Mouse (Mus musculus): ENCODE measurements at regions not wholly inside any gene's neighbourhood (a gene's known extent, or its start where the extent isn't known, plus 50 kb on each side); places are given as distances from the start of the nearest gene placed in this dataset.

- Histone ChIP-seq H3K9me3 (ENCODE audit: control insufficient read depth) (no peaks in the 10 kb centered on the region), H3K9ac (ENCODE audit: low read depth, low read length) (no peak overlapping the region), H3K27me3 (replicated peaks; ENCODE audit: control insufficient read depth, insufficient read depth, low read length) (no peaks in the 10 kb centered on the region), H3K27ac (ENCODE audit: low read depth, low read length) (no peak overlapping the region), H3K4me3 (ENCODE audit: low read depth, low read length) (no peak overlapping the region), H3K4me2 (replicated peaks; ENCODE audit: low read depth) (no peak overlapping the region), H3K4me1 (replicated peaks; ENCODE audit: control insufficient read depth, insufficient read depth, low read length) (no peaks in the 10 kb centered on the region), H3K36me3 (ENCODE audit: control insufficient read depth, insufficient read depth) (no peaks in the 10 kb centered on the region)
- no peak for ATAC-seq
- WGBS = 44% methylated on average over 4 of the region's 4 CpGs
- no peak for TF ChIP-seq CTCF (IDR thresholded peaks at IDR 0.05; ENCODE audit: low read depth)
Measured at GRCm38 (mm10) chr6:88984863-88985262, 82.8 kb downstream of the Tpra1 start.

GRCm38 (mm10) chr6:88988551-88988950 lies 86.5 kb downstream of the Tpra1 start:
- Histone ChIP-seq H3K4me3 (ENCODE audit: low read depth, low read length) (no peak overlapping the region), H3K36me3 (ENCODE audit: control insufficient read depth, insufficient read depth) (no peaks in the 10 kb centered on the region), H3K27me3 (replicated peaks; ENCODE audit: control insufficient read depth, insufficient read depth, low read length) (no peaks in the 10 kb centered on the region), H3K4me2 (replicated peaks; ENCODE audit: low read depth) (no peak overlapping the region), H3K4me1 (replicated peaks; ENCODE audit: control insufficient read depth, insufficient read depth, low read length) (no peaks in the 10 kb centered on the region), H3K9me3 (ENCODE audit: control insufficient read depth) (no peaks in the 10 kb centered on the region), H3K9ac (ENCODE audit: low read depth, low read length) (no peak overlapping the region), H3K27ac (ENCODE audit: low read depth, low read length) (no peak overlapping the region)
- WGBS = 91% methylated on average over 10 of the region's 10 CpGs
- ATAC-seq = no peak
- TF ChIP-seq CTCF (IDR thresholded peaks at IDR 0.05; ENCODE audit: low read depth) = no peak

- Histone ChIP-seq H3K36me3 (ENCODE audit: control insufficient read depth, insufficient read depth) (no peaks in the 10 kb centered on the region), H3K27me3 (replicated peaks; ENCODE audit: control insufficient read depth, insufficient read depth, low read length) (no peaks in the 10 kb centered on the region), H3K4me3 (ENCODE audit: low read depth, low read length) (no peak overlapping the region), H3K9me3 (ENCODE audit: control insufficient read depth) (no peaks in the 10 kb centered on the region), H3K27ac (ENCODE audit: low read depth, low read length) (no peak overlapping the region), H3K4me1 (replicated peaks; ENCODE audit: control insufficient read depth, insufficient read depth, low read length) (no peaks in the 10 kb centered on the region), H3K4me2 (replicated peaks; ENCODE audit: low read depth) (no peak overlapping the region), H3K9ac (ENCODE audit: low read depth, low read length) (no peak overlapping the region)
- 53% methylated on average over 6 of the region's 6 CpGs for WGBS
- ATAC-seq = no peak
- TF ChIP-seq CTCF (IDR thresholded peaks at IDR 0.05; ENCODE audit: low read depth) = no peak
Measured at GRCm38 (mm10) chr6:88989617-88990299, 87.7 kb downstream of the Tpra1 start.

- Histone ChIP-seq H3K36me3 (ENCODE audit: control insufficient read depth, insufficient read depth) (no peaks in the 10 kb centered on the region), H3K9ac (ENCODE audit: low read depth, low read length) (no peak overlapping the region), H3K9me3 (ENCODE audit: control insufficient read depth) (no peaks in the 10 kb centered on the region), H3K4me1 (replicated peaks; ENCODE audit: control insufficient read depth, insufficient read depth, low read length) (no peaks in the 10 kb centered on the region), H3K4me2 (replicated peaks; ENCODE audit: low read depth) (no peak overlapping the region), H3K4me3 (ENCODE audit: low read depth, low read length) (no peak overlapping the region), H3K27me3 (replicated peaks; ENCODE audit: control insufficient read depth, insufficient read depth, low read length) (no peaks in the 10 kb centered on the region), H3K27ac (ENCODE audit: low read depth, low read length) (no peak overlapping the region)
- no peak for TF ChIP-seq CTCF (IDR thresholded peaks at IDR 0.05; ENCODE audit: low read depth)
- 7% methylated on average over 1 of the region's 1 CpGs for WGBS
- ATAC-seq = no peak
Measured at GRCm38 (mm10) chr6:88990300-88990685, 88.2 kb downstream of the Tpra1 start.

- Histone ChIP-seq H3K9me3 (ENCODE audit: control insufficient read depth) (no peaks in the 10 kb centered on the region), H3K27ac (ENCODE audit: low read depth, low read length) (no peak overlapping the region), H3K9ac (ENCODE audit: low read depth, low read length) (no peak overlapping the region), H3K27me3 (replicated peaks; ENCODE audit: control insufficient read depth, insufficient read depth, low read length) (no peaks in the 10 kb centered on the region), H3K36me3 (ENCODE audit: control insufficient read depth, insufficient read depth) (no peaks in the 10 kb centered on the region), H3K4me2 (replicated peaks; ENCODE audit: low read depth) (no peak overlapping the region), H3K4me1 (replicated peaks; ENCODE audit: control insufficient read depth, insufficient read depth, low read length) (no peaks in the 10 kb centered on the region), H3K4me3 (ENCODE audit: low read depth, low read length) (no peak overlapping the region)
- ATAC-seq = no peak
- WGBS = 68% methylated on average over 3 of the region's 3 CpGs
- no peak for TF ChIP-seq CTCF (IDR thresholded peaks at IDR 0.05; ENCODE audit: low read depth)
Measured at GRCm38 (mm10) chr6:88995077-88995476, 93.0 kb downstream of the Tpra1 start.

- Histone ChIP-seq H3K9ac (ENCODE audit: low read depth, low read length) (no peak overlapping the region), H3K27me3 (replicated peaks; ENCODE audit: control insufficient read depth, insufficient read depth, low read length) (no peaks in the 10 kb centered on the region), H3K4me3 (ENCODE audit: low read depth, low read length) (no peak overlapping the region), H3K36me3 (ENCODE audit: control insufficient read depth, insufficient read depth) (no peaks in the 10 kb centered on the region), H3K27ac (ENCODE audit: low read depth, low read length) (no peak overlapping the region), H3K4me2 (replicated peaks; ENCODE audit: low read depth) (no peak overlapping the region), H3K9me3 (ENCODE audit: control insufficient read depth) (no peaks in the 10 kb centered on the region), H3K4me1 (replicated peaks; ENCODE audit: control insufficient read depth, insufficient read depth, low read length) (no peaks in the 10 kb centered on the region)
- TF ChIP-seq CTCF (IDR thresholded peaks at IDR 0.05; ENCODE audit: low read depth) = no peak
- 90% methylated on average over 3 of the region's 3 CpGs for WGBS
- ATAC-seq = no peak
Measured at GRCm38 (mm10) chr6:88998927-88999722, 97.1 kb downstream of the Tpra1 start.
